Mouse (Mus musculus) frontal cortex, postnatal 36 days (tissue): ENCODE data around the gene Pskh1.

Source experiments
- DNase-seq, 2 experiments: peaks; one replicate each; pipeline ENCODE4 v3.0.0; 2022; ENCODE audit warnings: low spot score in 2 of 2

The Pskh1 gene

DNA sequence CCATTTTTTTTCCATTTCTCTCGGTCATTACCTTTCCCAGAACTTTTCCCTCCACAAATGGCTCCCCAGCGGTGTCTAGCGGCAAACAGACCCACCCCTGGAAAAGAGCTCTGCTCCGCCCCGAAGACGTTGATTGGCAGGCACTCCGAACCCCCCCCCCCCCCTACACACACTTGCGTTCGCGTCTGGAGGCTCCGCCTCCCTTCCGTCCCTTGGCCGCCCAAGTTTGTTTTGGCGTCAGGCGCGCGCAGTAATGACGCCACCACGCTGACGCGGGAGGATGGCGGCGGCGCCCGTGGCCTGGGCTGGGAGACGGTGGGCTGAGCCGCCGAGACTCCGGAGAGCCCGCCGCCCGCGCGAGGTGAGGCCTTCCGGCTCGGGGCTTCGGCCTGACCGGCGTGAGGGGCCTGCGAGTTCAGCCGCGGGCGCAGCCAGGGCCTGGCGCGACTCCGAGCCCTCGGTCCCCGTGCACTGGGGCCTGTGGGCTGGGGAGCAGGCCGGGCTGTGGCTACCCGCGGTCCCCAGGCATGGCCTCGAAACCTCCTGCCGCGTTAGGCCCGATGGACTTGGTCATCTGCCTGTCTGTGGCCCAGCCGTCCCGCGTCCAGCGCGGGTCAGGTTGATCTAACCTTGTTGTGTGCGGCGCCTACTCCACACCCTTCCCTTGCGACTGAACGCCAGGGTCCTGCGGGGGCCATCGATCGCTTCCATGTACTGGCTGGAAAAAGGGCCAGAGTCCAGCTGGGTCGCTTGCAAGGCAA is at the start of gene Pskh1:
Gene Pskh1 (plus strand): TSS at position 262 of the 761 bp plus-strand sequence.
- DNase-seq: peak; percentile 92 to 93

DNA sequence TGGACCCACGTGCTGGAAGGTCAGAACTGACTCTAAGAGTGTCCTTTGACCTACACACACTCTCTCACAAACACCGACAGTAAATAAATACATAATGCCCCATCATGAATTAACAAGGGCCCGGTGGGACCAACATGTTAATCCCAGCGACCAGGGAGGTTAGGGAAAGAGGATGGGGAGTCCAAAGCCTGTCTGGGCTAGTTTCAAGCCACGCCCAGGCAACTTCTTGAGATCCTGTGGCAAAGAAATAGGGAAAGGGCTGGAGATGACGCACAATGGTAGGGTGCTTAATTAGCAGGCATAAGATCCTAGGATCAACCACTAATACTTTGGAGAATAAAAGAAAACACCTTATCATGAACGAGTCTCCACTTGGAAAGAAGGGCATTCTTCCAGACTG is 49.6 kb upstream of the Pskh1 start:
- DNase-seq: no peak

DNA sequence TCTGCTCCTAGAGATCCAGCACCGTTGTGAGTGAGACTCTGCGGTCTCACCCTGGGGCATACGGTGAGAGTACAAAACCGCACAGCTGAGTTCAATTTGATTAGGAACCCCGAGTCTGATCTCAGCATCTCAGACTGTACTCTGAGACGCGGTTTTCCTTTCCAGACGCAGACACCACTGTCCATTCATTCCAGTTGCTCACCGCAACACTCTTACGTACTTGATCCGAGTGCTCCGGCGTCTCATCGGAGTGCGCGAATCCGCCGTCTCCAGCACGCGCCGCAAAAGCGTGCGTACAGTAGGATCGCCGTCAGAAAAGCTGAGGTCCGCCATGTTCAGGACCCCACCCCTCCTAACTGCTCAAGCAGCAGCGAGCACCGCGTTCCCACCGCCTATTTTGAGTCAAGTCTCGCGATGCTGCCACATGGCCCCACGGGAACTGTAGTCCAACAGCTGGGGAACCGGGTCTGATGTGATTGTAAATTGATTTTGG is 48.5 kb upstream of the Pskh1 start:
- peak; percentile 89 to 91 for DNase-seq

DNA sequence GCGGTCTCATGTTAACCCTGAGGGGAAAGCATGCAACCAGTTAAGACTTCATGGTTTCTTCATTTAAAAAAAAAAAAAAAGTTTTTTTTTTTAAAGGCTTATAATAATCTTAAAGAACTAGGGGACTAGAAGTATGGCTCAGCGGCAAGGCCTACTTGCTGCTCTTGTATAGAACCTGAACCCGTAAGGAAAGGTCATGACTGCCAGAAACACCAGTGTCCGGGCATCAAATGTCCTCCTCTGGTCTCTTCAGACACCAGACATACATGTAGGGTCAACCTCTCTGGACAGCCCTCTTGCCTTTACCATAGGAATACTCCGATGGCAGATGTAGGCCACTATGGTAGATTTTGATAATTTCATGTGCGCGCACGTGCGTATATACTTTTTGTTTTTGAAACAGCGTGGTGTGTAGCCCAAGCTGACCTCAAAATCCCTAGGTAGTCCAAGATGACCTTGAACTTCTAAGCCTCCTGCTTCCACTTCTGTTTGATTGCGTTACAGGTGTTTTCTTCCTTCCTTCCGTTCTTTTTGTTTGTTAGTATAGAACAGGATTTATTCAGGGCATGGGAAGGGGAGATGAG is 48.0 kb upstream of the Pskh1 start:
- DNase-seq: no peak

GRCm38 (mm10) chr8:105853178-105853577 is 47.1 kb upstream of the Pskh1 start, which contains the start of gene Cenpt:
Cenpt (minus strand) TSS chr8:105853278.
- no peak for DNase-seq

- DNase-seq: no peak
Measured at GRCm38 (mm10) chr8:105854303-105854702, 45.9 kb upstream of the Pskh1 start.

DNA sequence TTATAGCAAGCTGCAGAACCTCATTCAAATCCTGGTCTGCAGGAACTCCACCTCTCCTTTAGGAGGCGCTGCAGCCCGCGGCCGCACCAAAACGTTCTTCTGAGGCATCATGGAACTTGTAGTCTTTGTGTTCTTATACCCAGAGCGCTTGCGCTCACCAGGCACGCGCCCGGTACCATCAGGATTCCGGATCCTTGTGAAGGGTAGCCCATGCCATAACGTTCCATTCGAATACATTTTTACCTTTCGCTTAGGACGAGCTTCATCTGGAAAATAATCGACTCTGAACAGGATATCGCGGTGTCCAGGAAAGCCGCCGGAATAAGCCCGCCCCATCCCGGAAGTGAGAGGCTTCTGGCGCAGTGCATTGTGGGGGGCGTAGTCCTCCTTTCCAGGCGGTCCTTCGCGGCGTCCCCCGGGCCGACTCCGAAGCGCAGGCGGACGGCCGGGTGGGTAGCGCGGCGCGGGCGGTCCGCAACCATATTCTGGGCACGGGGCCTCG is 45.5 kb upstream of the Pskh1 start, which contains the start of gene Thap11:
Gene Thap11 (plus strand): TSS at position 418 of the 502 bp plus-strand sequence.
- DNase-seq: peak; percentile 89 to 92

DNA sequence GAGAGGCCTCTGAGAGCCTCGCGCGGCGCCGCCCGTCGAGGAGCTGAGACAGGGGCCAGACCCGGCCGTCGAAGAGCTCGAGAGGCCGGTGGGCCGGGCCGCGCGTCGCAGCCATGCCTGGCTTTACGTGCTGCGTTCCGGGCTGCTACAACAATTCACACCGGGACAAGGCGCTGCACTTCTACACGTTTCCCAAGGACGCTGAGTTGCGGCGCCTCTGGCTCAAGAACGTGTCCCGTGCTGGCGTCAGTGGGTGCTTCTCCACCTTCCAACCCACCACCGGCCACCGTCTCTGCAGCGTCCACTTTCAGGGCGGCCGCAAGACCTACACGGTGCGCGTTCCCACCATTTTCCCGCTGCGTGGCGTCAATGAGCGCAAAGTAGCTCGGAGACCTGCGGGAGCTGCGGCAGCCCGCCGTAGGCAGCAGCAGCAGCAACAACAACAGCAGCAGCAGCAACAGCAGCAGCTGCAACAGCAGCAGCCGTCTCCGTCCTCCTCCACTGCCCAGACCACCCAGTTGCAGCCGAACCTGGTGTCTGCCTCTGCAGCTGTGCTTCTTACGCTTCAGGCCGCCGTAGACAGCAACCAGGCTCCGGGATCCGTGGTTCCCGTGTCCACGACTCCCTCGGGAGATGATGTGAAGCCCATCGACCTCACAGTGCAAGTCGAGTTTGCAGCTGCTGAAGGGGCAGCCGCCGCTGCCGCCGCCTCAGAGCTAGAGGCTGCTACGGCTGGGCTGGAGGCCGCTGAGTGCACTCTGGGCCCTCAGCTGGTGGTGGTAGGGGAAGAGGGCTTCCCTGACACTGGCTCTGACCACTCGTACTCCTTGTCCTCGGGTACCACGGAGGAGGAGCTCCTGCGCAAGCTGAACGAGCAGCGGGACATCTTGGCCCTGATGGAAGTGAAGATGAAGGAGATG is 44.7 kb upstream of the Pskh1 start:
- peak; percentile 55 to 65 for DNase-seq

DNA sequence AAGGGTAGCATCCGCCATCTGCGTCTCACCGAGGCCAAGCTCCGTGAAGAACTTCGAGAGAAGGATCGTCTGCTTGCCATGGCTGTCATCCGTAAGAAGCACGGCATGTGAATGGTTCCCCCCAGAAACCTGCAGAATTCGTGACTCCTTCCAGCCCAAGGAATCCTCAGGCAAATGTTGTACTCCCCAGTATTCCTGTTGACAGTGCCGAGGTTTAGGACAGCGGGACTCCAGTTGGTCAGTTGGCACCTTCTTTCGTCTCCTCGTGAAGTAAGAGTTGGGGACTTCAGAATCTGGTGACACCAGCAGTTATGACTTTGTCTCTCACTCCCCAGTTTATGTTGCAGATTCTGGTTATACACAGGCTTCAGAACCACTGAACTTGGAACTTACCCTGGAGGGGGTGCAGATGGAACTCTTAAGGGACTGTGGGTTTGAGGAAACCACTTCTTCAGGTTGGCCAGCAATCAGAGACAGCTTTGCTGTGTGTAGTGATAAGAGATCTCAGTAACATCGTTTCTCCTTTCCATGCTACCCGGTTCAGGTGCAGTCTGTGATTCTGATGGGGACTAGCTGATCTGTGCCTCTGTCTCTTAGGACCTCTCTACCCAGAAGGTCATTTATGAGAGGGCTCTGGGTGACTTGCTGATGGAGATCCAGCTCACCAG is 43.9 kb upstream of the Pskh1 start:
- no peak for DNase-seq

- no peak for DNase-seq
Measured at GRCm38 (mm10) chr8:105858495-105858894, 41.7 kb upstream of the Pskh1 start.

DNA sequence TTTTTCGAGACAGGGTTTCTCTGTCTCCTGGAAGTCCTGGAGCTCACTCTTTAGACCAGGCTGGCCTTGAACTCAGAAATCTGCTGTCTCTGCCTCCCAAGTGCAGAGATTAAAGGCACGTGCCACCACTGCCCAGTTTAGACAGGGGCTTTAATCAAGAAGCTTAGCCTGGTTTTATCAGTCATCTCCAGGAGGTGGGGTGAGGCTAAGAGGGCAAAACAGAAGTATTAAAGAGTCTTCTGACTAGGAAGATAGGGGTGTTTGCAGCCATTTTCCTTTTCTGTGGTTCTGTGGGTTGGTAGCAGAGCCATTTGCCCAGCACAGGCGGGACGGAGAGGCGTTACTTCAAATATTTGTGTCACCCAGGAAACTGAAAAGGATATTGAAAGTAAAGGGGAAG is 40.9 kb upstream of the Pskh1 start:
- no peak for DNase-seq

DNA sequence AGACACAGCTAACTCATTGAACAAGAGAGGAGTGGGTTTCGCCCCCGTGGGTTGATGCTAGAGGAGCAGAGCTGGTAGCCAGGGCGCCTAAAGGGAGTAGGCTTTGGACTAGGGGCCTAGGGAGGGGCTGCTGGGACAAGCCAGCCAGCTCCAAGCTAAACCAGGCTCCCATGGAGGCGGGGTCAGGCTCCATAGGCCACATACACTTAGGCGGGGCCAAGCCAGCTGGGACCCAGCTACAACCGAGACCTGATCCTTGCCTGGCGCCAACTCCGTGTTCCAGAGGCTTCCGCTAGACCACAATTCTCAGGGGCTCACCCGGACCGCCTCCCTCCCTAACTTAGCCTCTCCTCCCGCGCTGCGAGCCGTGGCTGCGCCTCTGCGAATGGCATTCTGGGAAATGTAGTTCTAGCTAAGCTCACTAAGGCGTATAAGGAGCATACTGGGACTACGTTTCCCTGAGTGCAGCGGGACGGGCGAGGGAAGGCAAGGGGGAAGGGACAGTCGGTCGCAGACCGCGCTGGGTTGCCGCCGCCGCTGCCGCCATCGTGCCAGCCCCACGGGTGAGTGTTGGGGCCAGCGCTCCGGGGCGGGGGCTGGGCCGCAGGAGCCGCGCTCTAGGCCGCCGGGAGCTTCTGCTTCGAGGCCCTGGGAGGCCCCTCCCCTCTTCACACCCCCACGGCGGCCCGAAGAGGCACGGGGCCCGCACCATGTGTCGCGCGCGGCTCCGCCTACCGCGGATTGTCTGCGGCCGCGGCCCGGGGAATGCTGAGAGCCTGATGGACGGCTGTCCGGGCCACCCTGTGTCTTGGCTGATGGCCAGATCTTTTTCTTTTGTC is 39.9 kb upstream of the Pskh1 start, which contains the start of gene Nutf2:
Gene Nutf2 (plus strand): TSS at position 438 of the 839 bp plus-strand sequence.
- DNase-seq: peak; percentile 91 to 94

GRCm38 (mm10) chr8:105861951-105862350 is 38.3 kb upstream of the Pskh1 start:
- DNase-seq: no peak

- DNase-seq: no peak
Measured at GRCm38 (mm10) chr8:105866364-105867029, 33.7 kb upstream of the Pskh1 start.

- DNase-seq: no peak
Measured at GRCm38 (mm10) chr8:105874301-105874700, 25.9 kb upstream of the Pskh1 start.

- DNase-seq: peak; percentile 85 to 89
Measured at GRCm38 (mm10) chr8:105880754-105881520, 19.3 kb upstream of the Pskh1 start, which contains the start of gene Edc4. Edc4 (plus strand) TSS chr8:105880881.

DNA sequence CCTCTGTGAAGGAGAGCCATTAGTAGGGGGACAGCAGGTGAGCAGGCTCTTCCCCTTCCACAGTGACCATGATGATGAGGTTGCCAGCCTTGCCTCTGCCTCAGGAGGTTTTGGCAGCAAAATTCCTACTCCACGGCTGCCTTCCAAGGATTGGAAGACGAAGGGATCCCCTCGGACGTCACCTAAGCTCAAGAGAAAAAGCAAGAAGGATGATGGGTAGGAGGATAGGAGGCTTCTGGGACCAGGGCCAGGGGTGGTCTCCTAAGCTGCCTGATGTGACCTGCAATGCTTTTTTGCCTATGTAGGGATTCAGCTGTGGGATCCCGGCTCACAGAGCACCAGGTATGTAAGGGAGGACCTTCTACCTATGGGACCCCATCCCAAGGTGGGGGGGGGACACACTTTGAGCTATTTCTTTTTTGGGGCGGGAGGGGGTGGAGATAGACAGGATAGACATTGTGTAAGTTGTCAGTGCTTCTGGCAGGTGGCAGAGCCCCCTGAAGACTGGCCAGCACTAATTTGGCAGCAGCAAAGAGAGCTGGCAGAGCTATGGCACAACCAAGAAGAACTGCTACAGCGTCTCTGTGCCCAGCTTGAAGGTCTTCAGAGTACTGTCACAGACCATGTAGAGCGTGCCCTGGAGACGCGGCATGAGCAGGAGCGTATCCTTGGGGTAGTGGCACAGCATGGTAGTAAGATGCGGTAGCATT is 10.3 kb upstream of the Pskh1 start:
- no peak for DNase-seq

GRCm38 (mm10) chr8:105890870-105891269 is 9.4 kb upstream of the Pskh1 start:
- DNase-seq: peak; percentile 39 to 66
